Mouse (Mus musculus) cerebellum, adult 9-11 months (tissue): ENCODE measurements at regions not wholly inside any gene's neighbourhood (a gene's known extent, or its start where the extent isn't known, plus 50 kb on each side); places are given as distances from the start of the nearest gene placed in this dataset.
A peak's percentile ranks its signal among the peaks of the same experiment; 100 is the strongest.

ENCODE experiments used
- DNase-seq: peaks from one replicate; pipeline ENCODE4 v3.0.0; 2022

DNA sequence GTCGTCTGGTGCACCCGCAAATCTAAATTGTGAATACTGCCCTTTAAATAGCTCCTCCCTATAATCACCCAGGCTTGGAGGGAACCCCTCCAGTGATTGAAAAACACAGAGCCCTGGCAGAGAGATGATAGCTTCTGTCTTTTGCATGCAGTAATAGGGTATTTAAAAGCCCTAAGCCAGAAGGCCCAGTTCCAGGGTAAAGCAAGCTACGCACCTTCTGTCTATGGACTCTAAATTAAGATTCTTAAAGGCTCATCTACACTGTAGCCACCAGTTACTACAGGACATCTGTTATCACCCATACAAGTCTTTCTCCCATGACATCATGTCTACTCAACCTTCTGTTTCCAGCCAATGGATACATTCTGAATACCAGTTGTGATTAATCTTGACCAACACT lies 167.8 kb downstream of the Gm11361 start:
- DNase-seq: no peak

DNA sequence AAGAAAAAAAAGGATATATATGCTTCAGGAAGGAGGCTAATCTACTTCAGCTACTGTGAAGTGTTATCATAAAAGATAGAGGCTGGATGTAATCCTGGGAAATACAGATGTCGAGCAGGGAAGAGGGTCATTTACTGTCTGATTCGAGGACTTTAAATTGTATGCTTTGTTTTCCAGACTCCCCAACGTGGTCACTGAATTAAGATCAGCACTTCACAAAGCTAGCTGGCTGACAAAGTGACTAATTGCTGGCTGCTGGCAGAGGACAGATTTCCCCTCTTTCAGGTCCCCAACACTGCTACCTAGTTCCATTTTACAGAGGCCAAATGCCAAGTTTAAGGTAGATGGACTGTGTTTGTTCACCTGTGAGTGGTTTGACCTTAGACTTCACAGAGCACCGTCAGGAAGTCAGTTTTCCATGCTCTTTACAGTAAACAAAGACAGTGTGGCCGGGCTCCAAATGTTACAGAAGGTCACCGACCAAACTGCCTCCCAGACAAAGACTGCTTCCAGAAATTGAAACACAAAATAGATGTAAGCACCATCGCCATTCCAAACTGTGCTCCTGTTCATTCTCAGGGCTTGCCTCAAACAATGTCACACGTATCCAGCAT lies 167.2 kb downstream of the Gm11361 start:
- DNase-seq: no peak

- DNase-seq: no peak
These were observed 164.0 kb downstream of the Gm11361 start for GRCm38 (mm10) chr13:28421309-28421708.

GRCm38 (mm10) chr13:28420636-28421035 lies 163.3 kb downstream of the Gm11361 start:
- no peak for DNase-seq

DNA sequence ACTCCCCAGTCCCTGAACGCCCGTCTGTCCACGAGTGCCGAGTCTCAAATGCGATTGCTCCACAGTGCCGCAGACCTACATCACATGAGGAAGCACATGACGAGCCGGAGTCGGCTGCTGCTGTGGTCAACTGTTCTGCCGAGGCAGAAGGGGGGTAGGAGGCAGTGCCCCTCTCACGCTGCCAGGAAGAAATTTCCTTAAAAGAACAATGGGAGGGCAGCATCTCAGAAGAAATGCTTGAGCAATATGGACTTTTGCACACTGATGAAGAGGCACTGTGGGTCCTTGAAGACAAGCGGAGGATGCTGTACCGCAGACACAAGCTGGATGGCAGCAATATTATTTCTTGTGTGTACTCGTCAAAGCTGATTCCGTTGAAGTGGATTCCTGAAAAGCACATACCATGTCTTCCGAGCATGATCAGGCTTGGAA lies 162.6 kb downstream of the Gm11361 start:
- DNase-seq: peak; percentile 82

- DNase-seq: peak; percentile 30
These were observed 161.8 kb downstream of the Gm11361 start for GRCm38 (mm10) chr13:28418936-28419681.

DNA sequence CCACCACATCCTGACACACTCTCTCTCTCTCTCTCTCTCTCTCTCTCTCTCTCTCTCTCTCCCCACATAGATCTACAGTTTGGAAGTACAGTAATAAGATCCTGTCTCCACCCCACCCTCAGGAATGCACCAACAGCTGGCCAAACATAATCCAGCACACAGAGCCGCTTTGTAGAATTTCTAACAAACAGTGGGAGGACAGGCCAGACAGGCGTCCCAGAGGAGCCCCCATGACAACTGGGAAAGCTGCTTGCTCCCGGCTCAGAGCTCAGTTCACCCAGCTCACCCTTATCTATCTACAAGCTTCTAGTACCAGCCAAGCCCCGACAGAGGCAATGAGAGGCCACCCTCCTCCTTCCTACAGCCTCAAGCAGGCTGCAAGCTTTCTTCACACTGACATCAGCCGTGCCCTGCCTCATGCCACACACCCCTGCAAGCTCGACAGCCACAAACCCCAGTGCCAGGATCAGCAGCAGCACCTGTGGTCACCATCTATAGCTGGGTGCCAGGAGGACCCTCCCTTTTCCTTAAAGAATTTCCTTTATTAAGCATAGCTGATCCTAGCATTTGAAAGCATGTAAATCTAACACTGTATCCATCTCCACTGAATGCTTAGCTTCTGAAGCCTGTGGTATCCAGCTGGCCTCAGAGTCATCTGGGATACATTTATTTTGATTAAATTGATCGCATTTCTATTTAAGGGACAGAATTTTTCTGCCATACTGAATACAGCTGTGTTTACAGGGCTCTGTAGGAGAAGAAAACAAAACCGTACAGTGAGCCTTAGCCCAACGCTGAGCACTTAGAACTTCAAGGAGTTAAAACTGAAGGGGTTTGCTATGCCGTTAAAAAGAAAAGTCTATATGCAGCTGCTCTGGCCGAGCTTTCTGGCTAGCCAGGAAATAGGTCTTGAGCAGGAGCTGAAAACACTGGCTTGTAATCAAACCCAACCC lies 160.9 kb downstream of the Gm11361 start:
- DNase-seq: peak; percentile 49

DNA sequence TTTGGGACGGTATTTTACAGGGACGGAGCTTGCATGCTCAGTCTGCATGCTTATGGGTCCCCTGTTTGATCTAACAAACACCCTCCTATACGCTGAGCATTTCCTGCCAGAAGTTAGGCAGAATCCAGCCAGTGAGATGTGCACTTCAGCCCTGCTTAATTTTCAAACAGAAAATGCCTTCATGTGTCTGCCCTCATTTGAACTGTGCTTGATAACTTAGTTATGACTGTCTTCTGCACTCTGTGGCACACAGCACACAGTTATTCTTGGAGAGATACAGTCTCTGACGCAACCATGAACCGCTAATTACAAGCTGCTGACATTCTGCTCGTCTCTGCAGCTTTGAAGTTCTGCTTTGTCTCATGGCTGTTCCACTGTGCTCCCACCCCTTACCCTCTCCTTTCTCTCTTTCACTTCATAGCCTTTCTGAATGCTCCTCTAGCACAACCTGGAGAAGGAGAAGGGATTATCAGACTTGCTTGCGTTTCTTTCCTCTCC lies 160.2 kb downstream of the Gm11361 start:
- peak; percentile 22 for DNase-seq

GRCm38 (mm10) chr13:28416887-28417286 lies 159.6 kb downstream of the Gm11361 start:
- DNase-seq: peak; percentile 50

DNA sequence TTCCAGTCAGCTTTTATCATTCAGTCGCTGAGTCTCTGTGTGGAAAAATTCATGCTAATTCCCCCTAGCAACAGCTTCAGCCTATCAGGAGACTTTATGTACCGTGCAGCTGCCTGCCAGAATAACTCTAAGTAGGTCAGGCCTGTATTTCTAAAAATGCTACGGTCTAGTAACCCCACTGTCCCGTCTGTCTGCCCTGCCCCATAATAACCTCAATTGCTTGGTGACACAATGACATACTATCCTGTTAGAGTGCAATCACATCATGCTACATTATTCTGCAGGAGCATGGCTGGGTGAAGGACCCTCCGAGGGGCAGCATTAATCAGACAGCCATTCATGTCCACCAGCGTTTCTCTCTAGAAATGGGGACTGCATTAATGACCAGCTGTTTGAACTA lies 158.9 kb downstream of the Gm11361 start:
- peak; percentile 67 for DNase-seq

DNA sequence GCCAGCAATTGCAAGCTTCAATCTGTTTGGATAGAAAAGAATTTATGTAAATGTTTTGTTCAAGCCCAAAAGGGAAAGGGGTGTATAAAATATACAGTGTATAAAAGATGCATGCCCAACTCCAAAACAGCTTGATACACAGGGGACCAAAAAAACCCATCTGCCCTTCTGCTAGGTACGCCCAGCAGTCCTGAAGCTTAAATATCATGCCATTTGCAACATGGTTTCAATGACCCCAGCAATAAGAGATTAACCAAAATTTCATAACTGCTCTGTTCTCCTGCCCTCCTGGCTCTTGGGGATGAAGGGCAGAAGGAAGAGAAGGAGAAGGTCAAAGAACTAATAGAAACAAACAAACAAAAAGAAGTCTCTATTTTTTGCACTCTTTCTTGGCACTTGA lies 158.4 kb downstream of the Gm11361 start:
- DNase-seq: peak; percentile 5

- no peak for DNase-seq
These were observed 153.0 kb downstream of the Gm11361 start for GRCm38 (mm10) chr13:28410324-28410723.

DNA sequence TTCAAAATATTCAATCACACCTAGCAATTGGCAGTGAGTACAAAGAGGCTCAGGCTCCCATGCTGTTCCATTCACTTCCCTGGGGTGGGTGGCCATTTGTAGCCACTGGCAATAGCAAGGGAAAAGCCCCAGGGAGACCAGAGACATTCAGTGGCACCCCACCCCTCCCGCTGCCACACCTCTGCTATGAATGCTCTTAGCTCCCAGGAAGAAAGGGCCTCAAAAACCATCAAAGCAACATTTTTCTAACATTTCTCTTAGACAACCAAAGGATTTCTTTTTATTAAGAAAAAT lies 152.2 kb downstream of the Gm11361 start:
- no peak for DNase-seq

DNA sequence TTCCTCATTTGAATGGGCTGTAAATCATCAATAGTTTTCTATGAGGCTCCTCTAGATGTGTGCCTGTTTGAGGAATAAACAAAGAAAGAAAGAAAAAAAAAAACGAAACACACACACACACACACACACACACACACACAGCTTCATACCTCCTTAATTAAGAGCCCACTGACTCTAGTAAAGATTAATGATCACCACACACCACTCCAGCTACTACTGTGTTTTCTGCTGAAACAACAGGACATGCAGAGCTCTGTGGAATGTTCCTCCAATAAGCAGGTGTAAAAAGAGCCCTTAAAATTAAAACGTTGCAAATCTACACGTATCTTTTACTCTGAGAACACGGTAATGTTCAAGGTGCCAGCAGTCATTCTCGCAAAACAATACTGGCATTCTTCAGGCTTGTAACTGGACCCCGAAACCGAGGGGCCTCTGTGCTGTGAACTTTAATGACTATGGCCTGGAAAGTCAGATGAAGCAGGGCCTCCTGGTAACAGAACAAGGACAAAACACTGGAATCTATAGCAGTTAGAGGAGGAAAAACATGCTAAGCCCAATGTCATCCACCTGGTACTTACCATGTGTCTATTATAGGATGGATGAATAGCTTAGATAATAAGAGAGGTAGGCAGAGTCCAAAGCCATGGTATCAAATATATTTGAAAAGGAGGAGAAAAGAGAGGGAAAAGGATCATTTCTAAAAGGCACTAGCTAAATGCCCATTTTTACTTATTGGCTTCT lies 151.7 kb downstream of the Gm11361 start:
- DNase-seq: no peak

DNA sequence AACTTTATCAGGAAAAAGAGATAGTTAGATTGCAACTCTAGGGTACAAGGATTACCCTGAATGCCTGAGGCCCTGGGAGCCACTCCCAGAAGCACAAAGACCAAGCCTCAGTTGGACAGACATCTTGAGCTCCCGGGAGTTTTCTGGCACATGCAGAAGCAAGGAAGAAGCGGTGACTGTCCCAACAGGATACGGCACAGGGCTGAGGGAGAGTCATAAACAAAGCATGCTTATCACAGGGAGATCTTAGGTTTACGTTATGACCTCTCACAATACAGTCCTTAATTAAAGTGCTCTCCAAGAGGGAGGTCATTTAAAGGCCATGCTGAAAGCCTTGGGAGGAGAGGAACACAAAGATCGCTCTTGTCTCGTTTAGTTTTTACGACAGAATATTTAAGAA lies 143.1 kb downstream of the Gm11361 start:
- no peak for DNase-seq
